Mouse (Mus musculus): ENCODE measurements around the gene D8Ertd738e. TPM values are rescaled to one million over a fixed set of nuclear protein-coding genes. Genes with fewer than 3 reads are reported as not detected.

D8Ertd738e gene
- polyA plus RNA-seq, 3 experiments from 2014 or later, result 351 to 392 (median 390) TPM

- ATAC-seq, result no peak
These were observed 47.1 kb downstream of the D8Ertd738e start for GRCm38 (mm10) chr8:84202466-84202865.

GRCm38 (mm10) chr8:84201545-84202245 lies 47.8 kb downstream of the D8Ertd738e start:
- no peak for ATAC-seq

- no peak for ATAC-seq
These were observed 48.6 kb downstream of the D8Ertd738e start for GRCm38 (mm10) chr8:84200652-84201544.

GRCm38 (mm10) chr8:84200126-84200555 lies 49.4 kb downstream of the D8Ertd738e start:
- ATAC-seq, result no peak

GRCm38 (mm10) chr8:84199348-84200125 lies 50.0 kb downstream of the D8Ertd738e start:
- no peak for ATAC-seq

- no peak for ATAC-seq
These were observed 50.6 kb downstream of the D8Ertd738e start for GRCm38 (mm10) chr8:84198871-84199270.

GRCm38 (mm10) chr8:84197922-84198774 lies 51.4 kb downstream of the D8Ertd738e start:
- peak; percentile 77 for ATAC-seq

- ATAC-seq, result peak; percentile 22
These were observed 52.2 kb downstream of the D8Ertd738e start for GRCm38 (mm10) chr8:84197141-84197921.

Other genes with a start within 250 kb of the D8Ertd738e start
- gene 1700067K01Rik, start 248.2 kb downstream of the D8Ertd738e start, polyA plus RNA-seq (2017; shearing (Covaris generic)), result under 1 TPM in 2 of 3 experiments, not detected in 1; 0.51 to 0.70 TPM
- 1 to 10 TPM in 2 of 3 experiments, not detected in 1; 1.2 to 2.5 TPM for gene 2210011C24Rik, start 237.5 kb downstream of the D8Ertd738e start, polyA plus RNA-seq (2017; shearing (Covaris generic))
- gene Palm3, start 228.2 kb downstream of the D8Ertd738e start, polyA plus RNA-seq (2017; shearing (Covaris generic)), result 1 to 10 TPM; 1.6 to 3.7 (median 2.8) TPM
- 100 to 1,000 TPM; 188 to 350 (median 272) TPM for gene Il27ra, start 207.1 kb downstream of the D8Ertd738e start, polyA plus RNA-seq (2017; shearing (Covaris generic))
- 10 to 100 TPM; 21.2 to 34.2 (median 31.9) TPM for gene Rln3, start 204.7 kb downstream of the D8Ertd738e start, polyA plus RNA-seq (2017; shearing (Covaris generic))
- gene Gm10643, start 184.6 kb downstream of the D8Ertd738e start, polyA plus RNA-seq (2017; shearing (Covaris generic)), result 1 to 10 TPM in 1 of 3 experiments, under 1 TPM in 2; 0.53 to 1.4 (median 0.91) TPM
- 10 to 100 TPM in 2 of 3 experiments, 1 to 10 TPM in 1; 9.4 to 13.2 (median 13.2) TPM for gene Rfx1, start 182.9 kb downstream of the D8Ertd738e start, polyA plus RNA-seq (2017; shearing (Covaris generic))
- 10 to 100 TPM; 16.6 to 20.0 (median 18.6) TPM for gene Dcaf15, start 145.0 kb downstream of the D8Ertd738e start, polyA plus RNA-seq (2017; shearing (Covaris generic))
- 10 to 100 TPM in 1 of 3 experiments, 1 to 10 TPM in 2; 8.5 to 32.9 (median 8.7) TPM for gene Podnl1, start 123.7 kb downstream of the D8Ertd738e start, polyA plus RNA-seq (2017; shearing (Covaris generic))
- gene Cc2d1a, start 101.8 kb downstream of the D8Ertd738e start, polyA plus RNA-seq (2017; shearing (Covaris generic)), result 10 to 100 TPM; 13.9 to 24.2 (median 21.3) TPM
- 1 to 10 TPM in 2 of 3 experiments, not detected in 1; 1.5 to 1.6 TPM for gene 4930432K21Rik, start 101.7 kb downstream of the D8Ertd738e start, polyA plus RNA-seq (2017; shearing (Covaris generic))
- not detected for gene Nanos3, start 64.5 kb downstream of the D8Ertd738e start, polyA plus RNA-seq (2017; shearing (Covaris generic))
- 1 to 10 TPM; 2.9 to 4.8 (median 4.4) TPM for gene Zswim4, start 12.7 kb downstream of the D8Ertd738e start, polyA plus RNA-seq (2017; shearing (Covaris generic))
- 10 to 100 TPM in 2 of 3 experiments, 1 to 10 TPM in 1; 7.2 to 34.3 (median 25.2) TPM for gene Mri1, start 7.6 kb upstream of the D8Ertd738e start, polyA plus RNA-seq (2017; shearing (Covaris generic))
- 10 to 100 TPM; 40.4 to 53.7 (median 44.6) TPM for gene Ccdc130, start 20.7 kb upstream of the D8Ertd738e start, polyA plus RNA-seq (2017; shearing (Covaris generic))
- gene Cacna1a, start 138.7 kb upstream of the D8Ertd738e start, polyA plus RNA-seq (2017; shearing (Covaris generic)), result 1 to 10 TPM; 3.4 to 8.2 (median 8.2) TPM

Data from inflammation-experienced regulatory T-cells, adult 6 months (primary cell).